Mouse (Mus musculus): ENCODE data around the gene Fkbp7. TPM values are rescaled to one million over a fixed set of nuclear protein-coding genes. Genes with fewer than 3 reads are reported as not detected.

Gene Fkbp7
- polyA plus RNA-seq, 1 experiment from 2014 or later: 30.4 TPM

DNA sequence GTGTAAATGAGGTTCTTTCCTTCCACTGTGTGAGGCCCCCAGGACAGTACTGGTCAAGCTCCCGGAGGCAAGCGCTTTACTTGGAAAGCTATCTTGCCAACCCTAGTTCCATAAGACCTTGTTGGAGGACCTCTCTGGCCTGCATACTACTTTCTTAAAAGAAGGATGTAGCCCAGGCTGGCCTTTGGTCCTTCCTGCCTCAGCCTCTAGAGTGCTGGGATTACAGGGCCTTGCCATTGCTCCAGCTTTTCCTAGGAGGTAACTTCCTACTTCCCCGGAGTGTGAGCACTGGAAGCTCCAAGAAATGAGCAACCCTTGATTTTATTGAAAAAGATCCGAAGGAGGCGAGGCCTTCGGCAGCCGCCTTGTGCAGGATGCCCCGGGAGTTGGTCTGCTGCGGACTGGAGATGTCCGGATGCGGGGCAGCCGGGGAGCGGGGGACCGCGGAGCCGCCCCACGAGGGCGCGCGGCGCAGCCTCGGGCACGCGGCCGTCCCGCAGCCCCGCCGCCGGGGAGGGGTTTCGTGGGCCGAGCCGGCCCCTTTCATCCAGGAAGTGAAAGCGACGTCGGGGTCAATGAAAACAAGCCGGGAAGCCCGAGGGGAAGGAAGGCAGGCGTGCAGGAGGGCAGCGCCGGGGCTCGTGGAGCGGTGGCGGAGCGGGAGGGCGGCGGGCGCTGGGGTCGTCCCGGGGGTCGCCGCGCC, 2.0 kb upstream of the Fkbp7 start, which contains the start of gene Plekha3:
Gene Plekha3, plus strand, starts transcription at position 557 of the 703 bp plus-strand sequence.
- Histone ChIP-seq H3K9ac (ENCODE audit: low read depth, low read length) (peak within 1 kb of the TSS; percentile 84), H3K27ac (ENCODE audit: low read depth, low read length) (peak within 1 kb of the TSS; percentile 82), H3K4me3 (ENCODE audit: low read depth, low read length) (peak within 1 kb of the TSS; percentile 77), H3K36me3 (ENCODE audit: control insufficient read depth, insufficient read depth, low read length) (no peaks in the 10 kb centered on the region), H3K4me1 (replicated peaks; ENCODE audit: control insufficient read depth, insufficient read depth, low read length) (peaks cover 7% of the 10 kb centered on the region), H3K9me3 (ENCODE audit: control insufficient read depth, low read length) (no peaks in the 10 kb centered on the region), H3K27me3 (ENCODE audit: control insufficient read depth, insufficient read depth, low read length) (no peaks in the 10 kb centered on the region), H3K4me2 (replicated peaks; ENCODE audit: low read depth, low read length) (peak within 1 kb of the TSS; percentile 54)
- WGBS: 7% methylated on average over 30 of the region's 52 CpGs
- ATAC-seq (ENCODE audit: low FRiP score) (peak; percentile 70), DNase-seq (ENCODE audit: low spot score) (peak; percentile 81)

DNA sequence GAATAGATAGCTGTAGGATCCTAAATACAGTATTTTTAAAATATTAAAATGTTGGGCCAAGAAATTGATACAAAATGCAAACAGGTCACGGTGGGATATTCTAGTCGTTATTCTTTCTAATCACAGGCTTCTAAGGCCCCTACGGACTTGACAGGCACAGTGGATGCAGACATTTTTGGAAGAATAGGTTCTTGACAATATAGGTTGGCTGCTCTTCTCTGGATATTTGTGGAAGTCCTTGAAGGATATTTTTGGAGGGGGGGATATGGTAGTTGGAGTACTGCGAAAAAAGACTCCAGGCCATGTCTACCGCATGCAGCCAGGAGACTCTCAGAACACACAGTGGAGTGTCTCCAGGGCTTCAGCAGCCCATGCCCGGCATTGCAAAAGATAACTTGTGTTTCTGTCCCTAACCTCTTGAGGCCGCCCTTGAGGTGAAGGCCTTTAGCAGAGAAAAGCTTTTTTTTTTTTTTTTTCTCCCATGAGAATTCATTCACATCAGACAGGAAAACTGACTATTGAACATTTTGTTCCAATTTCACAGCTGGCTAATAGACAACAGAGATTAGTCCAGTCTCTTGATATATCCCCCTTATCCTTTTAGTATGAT, 661 bp upstream of the Fkbp7 start:
- Histone ChIP-seq H3K9ac (ENCODE audit: low read depth, low read length) (no peak overlapping the region), H3K9me3 (ENCODE audit: control insufficient read depth, low read length) (no peaks in the 10 kb centered on the region), H3K27me3 (ENCODE audit: control insufficient read depth, insufficient read depth, low read length) (no peaks in the 10 kb centered on the region), H3K4me2 (replicated peaks; ENCODE audit: low read depth, low read length) (peak overlapping the region; percentile 56), H3K27ac (ENCODE audit: low read depth, low read length) (peak overlapping the region; percentile 53; the same call in 1 of the 2 replicates), H3K4me1 (replicated peaks; ENCODE audit: control insufficient read depth, insufficient read depth, low read length) (peaks cover 7% of the 10 kb centered on the region), H3K36me3 (ENCODE audit: control insufficient read depth, insufficient read depth, low read length) (no peaks in the 10 kb centered on the region), H3K4me3 (ENCODE audit: low read depth, low read length) (peak overlapping the region; percentile 37)
- 41% methylated on average over 7 of the region's 7 CpGs for WGBS
- DNase-seq (ENCODE audit: low spot score): peak; percentile 50
- ATAC-seq (ENCODE audit: low FRiP score): no peak

DNA sequence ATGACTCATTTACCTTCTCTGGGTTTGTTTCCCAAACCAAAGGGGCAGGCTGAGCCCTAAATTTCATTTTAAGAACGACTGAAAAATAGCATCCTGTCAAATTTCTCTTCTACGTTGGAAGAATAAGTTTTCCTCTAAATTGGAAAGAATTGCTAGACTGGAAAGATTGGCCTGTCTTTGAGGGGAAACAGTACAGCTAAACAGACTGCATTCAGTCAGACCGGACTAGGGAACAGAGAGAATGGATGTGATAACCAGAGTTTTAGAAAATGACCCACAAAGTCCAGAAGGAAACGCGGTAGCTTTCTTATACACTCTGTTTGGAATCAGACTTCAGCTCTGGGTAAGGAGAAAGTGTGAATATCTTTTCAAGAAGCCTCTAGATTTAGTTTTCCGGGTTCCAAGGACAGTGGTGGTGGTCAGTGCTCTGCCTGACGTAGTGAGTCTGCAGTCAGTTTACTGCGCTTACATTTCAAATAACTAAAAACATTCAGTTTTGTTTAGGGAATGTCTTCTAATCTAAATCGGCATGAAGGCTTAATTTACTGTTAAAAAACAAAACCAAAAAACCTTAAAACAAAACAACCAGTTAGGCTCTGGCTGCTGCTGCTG, 676 bp downstream of the Fkbp7 start:
- H3K27ac ChIP-seq (ENCODE audit: low read depth, low read length): peak overlapping the region; percentile 64; the same call in 1 of the 2 replicates
- 47% methylated on average over 9 of the region's 9 CpGs for WGBS
- no peaks in the 10 kb centered on the region for H3K27me3 ChIP-seq (ENCODE audit: control insufficient read depth, insufficient read depth, low read length)

DNA sequence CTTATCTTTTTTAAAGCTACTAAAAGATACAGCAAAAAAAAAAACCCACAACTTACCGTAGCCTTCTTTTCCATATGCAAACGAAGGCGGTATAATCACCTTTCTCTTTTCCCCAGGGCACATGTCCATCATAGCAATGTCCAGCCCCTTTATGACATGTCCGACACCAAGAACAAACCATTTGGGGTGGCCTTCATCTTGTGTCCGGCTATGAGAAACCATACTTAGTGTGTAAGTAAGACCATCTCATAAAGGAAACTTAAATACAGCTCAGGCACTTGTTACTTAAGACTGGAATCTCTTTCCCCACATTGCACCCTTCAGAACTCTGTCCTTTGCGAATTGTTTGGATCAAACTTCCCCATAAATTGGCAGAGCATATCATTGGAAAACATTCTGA, 1.3 kb downstream of the Fkbp7 start:
- ATAC-seq (ENCODE audit: low FRiP score): no peak
- peak overlapping the region; percentile 56 for H3K4me2 ChIP-seq (replicated peaks; ENCODE audit: low read depth, low read length)
- no peak overlapping the region; the same call in 1 of the 2 replicates for H3K9ac ChIP-seq (ENCODE audit: low read depth, low read length)
- H3K27me3 ChIP-seq (ENCODE audit: control insufficient read depth, insufficient read depth, low read length): no peaks in the 10 kb centered on the region
- peaks cover 7% of the 10 kb centered on the region for H3K4me1 ChIP-seq (replicated peaks; ENCODE audit: control insufficient read depth, insufficient read depth, low read length)
- no peak overlapping the region for H3K4me3 ChIP-seq (ENCODE audit: low read depth, low read length)
- H3K27ac ChIP-seq (ENCODE audit: low read depth, low read length): no peak overlapping the region
- 90% methylated on average over 6 of the region's 6 CpGs for WGBS
- no peak for DNase-seq (ENCODE audit: low spot score)
- H3K36me3 ChIP-seq (ENCODE audit: control insufficient read depth, insufficient read depth, low read length): no peaks in the 10 kb centered on the region
- H3K9me3 ChIP-seq (ENCODE audit: control insufficient read depth, low read length): no peaks in the 10 kb centered on the region

More for the DNA sequence above, 676 bp downstream of the Fkbp7 start:
- Histone ChIP-seq H3K9ac (ENCODE audit: low read depth, low read length) (peak overlapping the region; percentile 70), H3K4me2 (replicated peaks; ENCODE audit: low read depth, low read length) (peak overlapping the region; percentile 56), H3K4me1 (replicated peaks; ENCODE audit: control insufficient read depth, insufficient read depth, low read length) (peaks cover 7% of the 10 kb centered on the region), H3K4me3 (ENCODE audit: low read depth, low read length) (peak overlapping the region; percentile 37), H3K36me3 (ENCODE audit: control insufficient read depth, insufficient read depth, low read length) (no peaks in the 10 kb centered on the region), H3K9me3 (ENCODE audit: control insufficient read depth, low read length) (no peaks in the 10 kb centered on the region)
- DNase-seq (ENCODE audit: low spot score) (peak; percentile 36), ATAC-seq (ENCODE audit: low FRiP score) (no peak)

DNA sequence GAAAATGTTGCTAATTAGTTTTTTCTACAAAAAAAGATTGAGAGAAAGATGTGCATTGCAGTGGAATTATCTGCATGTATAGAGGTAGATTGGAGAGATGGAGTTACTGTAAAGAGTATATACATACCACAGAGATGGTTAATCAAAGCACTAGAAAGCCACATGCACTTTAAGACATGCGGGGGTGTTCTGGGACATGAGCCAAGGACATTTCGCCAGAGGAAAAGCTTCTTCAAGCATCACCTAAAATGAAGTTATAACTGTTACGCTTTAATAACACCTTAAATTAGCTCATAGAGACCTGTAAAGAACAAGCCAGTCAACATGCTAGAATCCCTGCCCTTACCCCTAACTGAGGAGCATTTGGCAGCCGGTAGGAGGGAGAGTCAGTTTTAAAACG, 5.7 kb downstream of the Fkbp7 start:
- no peak for ATAC-seq (ENCODE audit: low FRiP score)
- whole genome bisulfite sequencing: 87% methylated on average over 5 of the region's 5 CpGs

DNA sequence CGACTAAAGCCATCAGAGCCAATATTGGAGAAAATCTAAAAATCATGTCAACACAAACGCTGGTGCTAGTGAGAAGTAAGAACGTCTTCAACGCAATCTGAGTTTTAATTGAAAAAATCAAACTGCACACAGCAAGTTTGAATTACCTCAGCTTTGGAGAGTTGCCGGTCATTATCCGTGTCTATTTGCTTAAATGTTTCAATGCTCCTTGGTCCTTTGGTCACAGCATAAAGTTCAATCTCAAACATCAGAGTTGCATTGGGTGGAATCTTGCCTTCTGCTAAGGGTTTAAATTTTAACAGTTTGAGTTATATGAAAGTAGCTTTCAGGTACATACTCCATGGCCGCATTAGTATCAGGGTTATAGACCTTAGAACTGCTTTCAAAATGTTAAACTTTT, 7.4 kb downstream of the Fkbp7 start:
- H3K4me1 ChIP-seq (replicated peaks; ENCODE audit: control insufficient read depth, insufficient read depth, low read length): no peaks in the 10 kb centered on the region
- no peak overlapping the region for H3K4me2 ChIP-seq (replicated peaks; ENCODE audit: low read depth, low read length)
- H3K27ac ChIP-seq (ENCODE audit: low read depth, low read length): no peak overlapping the region
- ATAC-seq (ENCODE audit: low FRiP score): no peak
- no peak overlapping the region for H3K9ac ChIP-seq (ENCODE audit: low read depth, low read length)
- WGBS: 94% methylated on average over 7 of the region's 7 CpGs
- no peaks in the 10 kb centered on the region for H3K36me3 ChIP-seq (ENCODE audit: control insufficient read depth, insufficient read depth, low read length)
- no peaks in the 10 kb centered on the region for H3K9me3 ChIP-seq (ENCODE audit: control insufficient read depth, low read length)
- DNase-seq (ENCODE audit: low spot score): no peak
- H3K27me3 ChIP-seq (ENCODE audit: control insufficient read depth, insufficient read depth, low read length): no peaks in the 10 kb centered on the region
- no peak overlapping the region for H3K4me3 ChIP-seq (ENCODE audit: low read depth, low read length)

More for the DNA sequence above, 5.7 kb downstream of the Fkbp7 start:
- DNase-seq (ENCODE audit: low spot score): no peak
- Histone ChIP-seq H3K27ac (ENCODE audit: low read depth, low read length) (no peak overlapping the region), H3K4me1 (replicated peaks; ENCODE audit: control insufficient read depth, insufficient read depth, low read length) (0 out of 2 replicates have a peak, but pooled peaks cover 1% of the 10 kb centered on the region), H3K36me3 (ENCODE audit: control insufficient read depth, insufficient read depth, low read length) (no peaks in the 10 kb centered on the region), H3K27me3 (ENCODE audit: control insufficient read depth, insufficient read depth, low read length) (no peaks in the 10 kb centered on the region), H3K4me2 (replicated peaks; ENCODE audit: low read depth, low read length) (no peak overlapping the region), H3K9me3 (ENCODE audit: control insufficient read depth, low read length) (no peaks in the 10 kb centered on the region), H3K9ac (ENCODE audit: low read depth, low read length) (no peak overlapping the region), H3K4me3 (ENCODE audit: low read depth, low read length) (no peak overlapping the region)

DNA sequence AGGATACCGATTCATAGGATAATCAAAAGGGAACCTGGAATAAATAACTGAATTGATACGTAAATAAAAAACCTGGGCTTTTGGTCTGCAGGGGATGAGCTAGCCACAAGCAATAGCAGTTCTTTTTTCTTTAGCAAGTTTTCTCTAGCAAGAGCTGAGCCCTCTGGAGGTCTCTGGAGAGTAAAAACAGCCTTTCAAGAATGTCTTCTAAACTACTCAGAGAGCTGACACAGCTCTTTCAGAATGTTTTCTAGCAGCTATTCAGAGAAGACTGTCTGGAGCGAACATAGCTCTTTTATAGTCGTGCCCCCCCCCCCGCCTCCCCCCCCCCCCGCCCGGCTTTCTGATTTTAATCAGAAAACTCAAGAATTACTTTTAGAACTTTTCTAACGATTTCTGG, 13.5 kb downstream of the Fkbp7 start:
- 56% methylated on average over 7 of the region's 8 CpGs for WGBS
- Histone ChIP-seq H3K4me3 (ENCODE audit: low read depth, low read length) (no peak overlapping the region), H3K4me2 (replicated peaks; ENCODE audit: low read depth, low read length) (no peak overlapping the region), H3K9ac (ENCODE audit: low read depth, low read length) (no peak overlapping the region), H3K36me3 (ENCODE audit: control insufficient read depth, insufficient read depth, low read length) (no peaks in the 10 kb centered on the region), H3K27me3 (ENCODE audit: control insufficient read depth, insufficient read depth, low read length) (no peaks in the 10 kb centered on the region), H3K27ac (ENCODE audit: low read depth, low read length) (no peak overlapping the region), H3K9me3 (ENCODE audit: control insufficient read depth, low read length) (no peaks in the 10 kb centered on the region), H3K4me1 (replicated peaks; ENCODE audit: control insufficient read depth, insufficient read depth, low read length) (no peaks in the 10 kb centered on the region)
- DNase-seq (ENCODE audit: low spot score) (no peak), ATAC-seq (ENCODE audit: low FRiP score) (no peak)

DNA sequence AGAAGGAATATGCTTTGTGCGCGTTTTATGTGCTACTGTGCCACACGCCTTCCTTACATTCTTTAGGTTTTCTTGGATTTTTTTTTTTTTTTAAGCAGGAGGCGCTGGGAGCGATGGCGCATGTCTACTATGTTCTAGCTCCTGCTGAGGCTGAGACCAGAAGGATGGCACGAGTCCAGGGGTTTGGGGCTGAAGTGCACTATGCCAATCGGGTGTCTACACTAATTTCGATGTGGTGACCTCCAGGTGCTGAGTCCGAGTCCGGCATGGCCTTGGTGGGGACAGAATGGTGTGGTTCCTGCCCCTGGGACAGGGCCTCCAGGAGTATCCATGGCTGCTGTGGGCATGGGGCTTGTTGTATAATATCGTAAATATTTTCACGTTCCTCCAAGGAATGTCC, 14.4 kb downstream of the Fkbp7 start:
- no peak for ATAC-seq (ENCODE audit: low FRiP score)
- no peaks in the 10 kb centered on the region for H3K27me3 ChIP-seq (ENCODE audit: control insufficient read depth, insufficient read depth, low read length)
- no peak overlapping the region for H3K27ac ChIP-seq (ENCODE audit: low read depth, low read length)
- no peak for DNase-seq (ENCODE audit: low spot score)
- H3K4me2 ChIP-seq (replicated peaks; ENCODE audit: low read depth, low read length): no peak overlapping the region
- H3K4me1 ChIP-seq (replicated peaks; ENCODE audit: control insufficient read depth, insufficient read depth, low read length): no peaks in the 10 kb centered on the region
- H3K9ac ChIP-seq (ENCODE audit: low read depth, low read length): no peak overlapping the region
- H3K9me3 ChIP-seq (ENCODE audit: control insufficient read depth, low read length): no peaks in the 10 kb centered on the region
- H3K4me3 ChIP-seq (ENCODE audit: low read depth, low read length): no peak overlapping the region
- WGBS: 82% methylated on average over 13 of the region's 13 CpGs
- no peaks in the 10 kb centered on the region for H3K36me3 ChIP-seq (ENCODE audit: control insufficient read depth, insufficient read depth, low read length)

Measured in hindbrain, embryonic 11.5 days (tissue).